Mouse (Mus musculus) erythroid progenitor cell, adult 5-6 weeks (primary cell): ENCODE results near the gene Nutf2-ps1. TPM values are rescaled to one million over a fixed set of nuclear protein-coding genes. Genes with fewer than 3 reads are reported as not detected.
"Not testable (repeated sequence)": the region's sequence is repeated elsewhere in the genome, so short reads cannot be mapped to it uniquely, and the experiment has no call there.

Experiments used
- ATAC-seq: replicated peaks from 2 replicates; pipeline ENCODE4 v1.8.0; 2016; ENCODE audit warnings: moderate number of reproducible peaks, mild to moderate bottlenecking, moderate TSS enrichment, inconsistent platforms; ENCODE audit not compliant: poor library complexity, low FRiP score, severe bottlenecking
- total RNA-seq, 2 experiments: library from RNA; stranded (forward) in 1 of 2; stranded (reverse) in 1 of 2; fragments of 150-400 nt in 1 of 2; fragments of 186-747, 209-891 nt in 1 of 2; gene quantifications; 2 replicates each; pipeline versions ENCODE4 v1.2.3 to v1.2.4; 2015 to 2017; ENCODE audit warnings: low replicate concordance in 2 of 2

Nutf2-ps1 gene
- total RNA-seq (2015; ENCODE audit: low replicate concordance) (28.8 and 39.8 TPM in 2 replicates), total RNA-seq (2017; ENCODE audit: low replicate concordance) (11.7 and 35.8 TPM in 2 replicates)

- not testable (repeated sequence) for ATAC-seq
Measured at GRCm38 (mm10) chr19:53588968-53589367, at the start of gene Nutf2-ps1. Gene Nutf2-ps1, minus strand, starts transcription at chr19:53589068.

- ATAC-seq, result no peak
Measured at GRCm38 (mm10) chr19:53638041-53638440, 49.2 kb upstream of the Nutf2-ps1 start.

GRCm38 (mm10) chr19:53621681-53622080 is 32.8 kb upstream of the Nutf2-ps1 start:
- ATAC-seq, result no peak

GRCm38 (mm10) chr19:53608921-53609320 is 20.1 kb upstream of the Nutf2-ps1 start:
- ATAC-seq, result no peak

DNA sequence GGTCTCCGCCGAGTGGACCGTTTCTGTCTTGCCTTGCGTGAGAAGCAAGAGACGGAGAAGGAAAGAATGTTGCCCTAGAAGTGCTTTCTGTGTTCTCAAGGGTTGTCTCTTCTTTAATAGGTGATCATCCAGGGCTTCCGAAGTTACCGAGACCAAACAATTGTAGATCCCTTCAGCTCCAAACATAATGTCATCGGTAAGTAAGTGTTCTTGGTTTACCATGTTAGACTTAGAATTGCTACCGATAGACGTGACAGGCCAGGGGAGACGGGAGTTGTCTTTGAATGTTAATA is 12.4 kb upstream of the Nutf2-ps1 start:
- ATAC-seq, result no peak

- ATAC-seq, result peak; percentile 61
Measured at GRCm38 (mm10) chr19:53600549-53601362, 11.9 kb upstream of the Nutf2-ps1 start.

GRCm38 (mm10) chr19:53599757-53600539 is 11.1 kb upstream of the Nutf2-ps1 start, which contains the start of gene Smc3:
Gene Smc3, plus strand, starts transcription at chr19:53600398.
- ATAC-seq, result peak; percentile 95

GRCm38 (mm10) chr19:53596723-53597474 is 8.0 kb upstream of the Nutf2-ps1 start:
- no peak for ATAC-seq

- not testable (repeated sequence) for ATAC-seq
Measured at GRCm38 (mm10) chr19:53587686-53588085, 1.2 kb downstream of the Nutf2-ps1 start.

- not testable (repeated sequence) for ATAC-seq
Measured at GRCm38 (mm10) chr19:53580271-53580670, 8.6 kb downstream of the Nutf2-ps1 start.

- ATAC-seq, result peak; percentile 57; the same call in 1 of the 2 replicates
Measured at GRCm38 (mm10) chr19:53578597-53579252, 10.1 kb downstream of the Nutf2-ps1 start.

- no peak for ATAC-seq
Measured at GRCm38 (mm10) chr19:53577025-53577800, 11.7 kb downstream of the Nutf2-ps1 start.

DNA sequence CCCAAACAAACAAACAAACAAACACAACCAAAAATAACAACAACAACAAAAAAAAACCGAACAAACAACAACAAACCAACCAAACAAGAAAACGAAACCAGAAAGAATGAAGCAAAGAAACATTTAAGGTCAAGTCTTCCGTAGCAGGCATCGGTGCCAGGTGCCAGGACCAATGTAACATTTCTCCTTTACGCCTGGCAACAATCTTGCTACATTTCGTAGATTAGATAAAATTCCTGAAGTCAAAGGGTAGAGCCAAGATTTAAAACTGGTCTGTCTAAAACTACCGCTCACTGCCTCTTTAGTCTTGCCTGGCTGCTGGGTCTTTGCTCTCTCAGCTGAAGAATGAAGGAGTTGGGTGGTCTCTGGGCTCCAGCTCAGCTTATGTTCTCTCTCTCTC is 12.8 kb downstream of the Nutf2-ps1 start:
- no peak for ATAC-seq

DNA sequence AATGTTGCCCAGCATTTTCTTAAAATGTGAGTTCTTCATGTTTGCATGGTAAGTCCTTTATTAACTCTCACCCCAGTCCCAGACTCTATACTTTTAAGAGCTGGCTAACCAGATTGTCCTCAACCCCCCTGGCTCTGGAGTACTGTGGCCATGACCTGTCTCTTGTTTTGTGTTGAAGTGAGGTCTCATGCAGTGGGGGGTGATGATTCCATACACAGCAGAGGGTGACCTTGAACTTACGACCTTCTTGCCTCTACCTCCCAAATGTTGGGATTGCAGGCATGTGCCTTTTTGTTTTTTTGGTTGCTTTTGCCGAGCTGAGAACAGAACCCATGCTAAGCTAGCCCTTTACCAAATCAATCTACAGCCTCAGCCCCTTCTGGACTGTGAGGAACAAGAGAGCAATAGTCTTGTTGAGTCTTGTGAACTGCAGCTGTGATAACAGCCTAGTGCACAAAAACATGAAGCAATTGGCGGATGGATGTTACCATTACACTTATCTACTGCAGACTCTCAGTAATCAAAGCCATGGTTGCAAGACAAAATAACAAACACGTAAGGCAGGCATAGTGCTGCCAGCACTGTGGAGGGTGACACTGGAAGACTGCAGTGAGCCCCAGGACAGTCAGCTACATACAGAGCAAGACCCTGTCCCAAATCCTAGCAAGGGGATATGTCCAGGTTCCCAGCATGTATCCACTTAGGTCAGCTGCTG is 13.4 kb downstream of the Nutf2-ps1 start:
- ATAC-seq, result no peak

GRCm38 (mm10) chr19:53574546-53574945 is 14.3 kb downstream of the Nutf2-ps1 start:
- ATAC-seq, result no peak

DNA sequence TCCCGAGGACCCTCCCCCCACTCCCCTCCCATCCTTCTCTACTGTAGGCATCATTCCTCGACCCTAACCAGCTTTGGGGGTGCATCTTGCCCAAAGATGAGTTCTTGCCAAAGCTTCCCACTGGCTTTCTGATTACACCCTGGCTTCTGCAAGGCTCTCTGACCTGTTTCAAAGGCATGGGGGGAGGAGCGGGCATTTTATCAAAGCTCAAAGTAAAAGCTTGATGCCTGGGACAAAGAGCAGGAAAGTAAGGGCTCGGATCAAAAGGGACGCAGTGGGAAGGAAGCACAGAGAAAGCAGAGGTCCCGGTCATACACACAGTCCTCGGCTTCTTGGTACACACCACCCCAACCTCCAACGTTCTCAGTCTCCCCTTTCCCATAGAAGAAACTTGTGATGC is 14.7 kb downstream of the Nutf2-ps1 start:
- no peak for ATAC-seq

- ATAC-seq, result no peak
Measured at GRCm38 (mm10) chr19:53573151-53573550, 15.7 kb downstream of the Nutf2-ps1 start.

- ATAC-seq, result no peak
Measured at GRCm38 (mm10) chr19:53572607-53573006, 16.3 kb downstream of the Nutf2-ps1 start.
